Mouse (Mus musculus): ENCODE measurements around the gene Gfral.

DNA sequence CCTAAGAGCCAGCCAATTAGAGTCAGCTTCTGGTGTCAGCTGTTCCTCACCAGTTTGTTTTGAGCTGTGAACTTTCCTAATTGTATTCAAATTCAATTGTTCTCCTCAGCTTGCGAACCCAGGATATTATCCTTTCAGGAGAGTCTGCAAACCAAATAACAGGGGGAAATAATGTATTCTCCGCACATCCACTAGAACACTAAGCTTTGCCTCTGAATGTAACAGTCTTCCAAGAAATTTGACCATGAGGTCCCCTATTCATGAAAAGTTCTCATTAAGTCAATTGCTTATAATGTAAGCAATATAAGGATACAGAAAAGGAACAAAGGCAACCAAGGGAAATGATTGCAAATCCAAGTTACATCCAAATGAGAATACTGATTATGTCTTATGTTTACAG, at the start of gene Gfral:
- TF ChIP-seq CTCF (IDR thresholded peaks at IDR 0.05; ENCODE audit: insufficient read depth, low read length) (no peak), POLR2A (IDR thresholded peaks at IDR 0.05; ENCODE audit: borderline replicate concordance, extremely low read depth, low read depth, low read length) (no peak)

Data from lung, adult 2 months (tissue).